Mouse (Mus musculus): Measurements from ENCODE around the gene Ddr1.
"Not testable (repeated sequence)": the region's sequence is repeated elsewhere in the genome, so short reads cannot be mapped to it uniquely, and the experiment has no call there.

Gene Ddr1

GRCm38 (mm10) chr17:35704621-35705464 is at the start of gene Ddr1:
Gene Ddr1 (minus strand): TSS chr17:35704621.
- DNase-seq: peak; percentile 82

DNA sequence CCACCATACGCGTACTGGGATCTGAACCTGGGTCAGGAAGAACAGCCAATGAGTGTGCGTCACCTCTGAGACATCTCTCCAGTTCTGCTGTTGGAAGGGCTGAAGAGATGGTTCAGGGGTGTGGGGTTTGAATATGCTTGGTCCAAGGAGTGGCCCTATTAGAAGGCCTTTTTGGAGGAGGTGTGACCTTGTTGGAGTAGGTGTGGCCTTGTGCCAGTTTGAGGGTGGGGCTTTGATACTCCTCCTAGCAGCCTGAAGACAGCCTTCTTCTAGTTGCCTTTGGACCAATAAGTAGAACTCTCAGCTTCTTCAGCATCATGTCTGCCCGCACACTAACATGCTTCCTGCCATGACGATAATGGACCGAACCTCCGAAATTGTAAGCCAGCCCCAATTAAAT is 49.2 kb upstream of the Ddr1 start:
- DNase-seq: no peak

DNA sequence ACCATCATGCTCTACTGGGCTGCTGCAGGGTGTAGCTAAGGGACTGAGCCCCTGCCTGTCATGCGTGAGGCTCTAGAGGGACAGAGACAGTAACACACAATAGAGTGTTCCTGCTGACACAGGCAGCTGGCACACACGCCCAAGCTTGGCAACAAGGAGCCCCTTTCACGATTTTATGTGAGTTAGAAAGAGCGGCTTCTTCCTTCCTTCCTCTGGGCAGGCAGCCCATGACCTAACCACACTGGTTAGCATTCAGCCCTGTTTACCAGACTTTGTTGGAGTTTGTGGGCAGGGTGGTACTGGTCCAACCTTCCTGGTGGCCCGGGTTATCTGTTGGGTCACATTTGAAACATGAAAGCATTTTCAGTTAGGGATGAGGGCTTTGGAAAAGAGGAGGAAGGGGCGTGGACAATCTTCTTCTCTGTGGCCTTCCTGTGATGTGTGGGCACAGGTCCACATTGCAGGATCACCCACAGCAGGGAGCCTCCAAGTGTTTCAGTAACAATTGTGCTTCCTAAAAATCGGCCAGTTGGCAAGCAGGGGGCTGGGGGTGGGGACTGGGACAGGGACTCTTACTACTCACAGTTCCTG is 47.9 kb upstream of the Ddr1 start:
- peak; percentile 42 for DNase-seq

GRCm38 (mm10) chr17:35749685-35750084 is 45.3 kb upstream of the Ddr1 start:
- no peak for DNase-seq

DNA sequence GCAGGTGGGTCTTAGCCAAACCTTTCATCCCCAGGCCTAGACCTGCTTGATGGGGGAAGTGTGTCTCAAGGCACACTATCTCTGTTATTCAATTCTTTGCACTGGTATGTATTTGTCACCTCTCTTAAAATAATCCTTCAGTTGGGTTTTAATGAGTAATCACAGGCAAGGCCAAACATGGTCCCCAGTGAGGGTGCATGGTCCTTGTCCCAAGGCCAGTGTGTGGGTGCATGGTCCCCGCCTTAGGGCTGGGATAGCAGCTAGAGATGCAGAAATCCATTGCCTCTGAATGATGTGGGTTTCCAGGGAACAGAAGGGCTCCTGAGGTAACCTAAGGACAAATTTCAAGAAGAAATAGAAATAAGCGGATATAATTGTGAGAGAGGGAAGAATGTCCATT is 39.9 kb upstream of the Ddr1 start:
- no peak for DNase-seq

DNA sequence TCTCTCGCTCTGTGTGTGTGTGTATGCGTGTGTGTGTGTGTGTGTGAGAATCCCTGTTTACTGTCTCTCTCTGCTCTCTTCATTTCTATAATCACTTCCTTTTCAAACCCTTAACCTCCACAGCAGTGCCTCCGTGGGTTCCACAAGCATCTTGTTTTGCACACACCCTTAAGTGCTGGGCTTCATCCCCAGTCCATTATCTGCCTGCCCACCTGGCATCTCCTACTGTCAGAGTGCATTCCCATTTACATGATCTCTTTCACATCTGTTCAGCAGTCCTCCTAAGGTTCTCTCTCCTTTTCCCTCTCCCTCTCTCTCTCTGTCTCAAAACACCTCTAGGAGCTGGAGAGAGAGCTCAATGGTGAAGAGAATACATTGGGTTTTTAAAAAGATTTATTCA is 38.5 kb upstream of the Ddr1 start:
- no peak for DNase-seq

- DNase-seq: no peak
Observed at GRCm38 (mm10) chr17:35741589-35742226, 37.3 kb upstream of the Ddr1 start.

- DNase-seq: no peak
Observed at GRCm38 (mm10) chr17:35740276-35740880, 36.0 kb upstream of the Ddr1 start.

DNA sequence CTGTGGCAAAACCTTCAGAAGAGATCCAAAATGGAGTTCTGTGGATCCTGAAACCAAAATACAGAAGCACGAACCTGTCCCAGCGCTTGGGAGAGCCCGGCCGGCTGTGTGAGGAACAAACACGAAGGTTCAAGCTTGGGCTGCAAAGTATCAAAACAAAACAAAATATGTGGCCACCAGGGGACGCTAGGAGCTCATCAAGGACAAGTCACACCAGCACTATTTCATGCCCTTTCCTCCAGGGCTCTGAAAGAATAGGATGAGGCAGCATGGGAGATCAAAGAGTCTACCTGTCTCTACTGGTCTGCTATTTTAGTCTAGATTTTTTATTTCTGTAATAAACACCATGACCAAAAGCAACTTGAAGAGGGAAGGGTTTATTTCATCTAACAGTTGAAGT is 35.3 kb upstream of the Ddr1 start:
- DNase-seq: peak; percentile 85

DNA sequence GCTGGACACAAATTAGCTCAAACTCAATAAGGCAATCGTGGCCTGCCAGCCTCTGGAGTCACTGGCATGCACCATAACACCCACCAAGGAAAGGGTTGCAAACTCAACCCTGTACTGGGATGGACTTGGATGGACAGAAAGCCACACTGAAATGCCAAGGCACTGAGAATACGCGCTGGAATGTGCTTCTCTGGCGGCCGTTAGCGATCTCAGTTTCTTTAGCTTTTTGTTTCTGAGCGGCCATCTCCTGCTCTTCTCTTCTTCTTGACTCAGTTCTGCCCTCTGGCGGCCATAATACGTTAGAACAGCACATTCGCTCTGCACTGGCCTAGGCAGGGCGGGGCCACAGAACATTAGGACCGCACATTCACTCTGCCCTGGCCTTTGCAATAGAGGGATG is 33.3 kb upstream of the Ddr1 start:
- DNase-seq: peak; percentile 84

GRCm38 (mm10) chr17:35736280-35736960 is 32.0 kb upstream of the Ddr1 start:
- DNase-seq: peak; percentile 73

GRCm38 (mm10) chr17:35734478-35734877 is 30.1 kb upstream of the Ddr1 start:
- DNase-seq: no peak

DNA sequence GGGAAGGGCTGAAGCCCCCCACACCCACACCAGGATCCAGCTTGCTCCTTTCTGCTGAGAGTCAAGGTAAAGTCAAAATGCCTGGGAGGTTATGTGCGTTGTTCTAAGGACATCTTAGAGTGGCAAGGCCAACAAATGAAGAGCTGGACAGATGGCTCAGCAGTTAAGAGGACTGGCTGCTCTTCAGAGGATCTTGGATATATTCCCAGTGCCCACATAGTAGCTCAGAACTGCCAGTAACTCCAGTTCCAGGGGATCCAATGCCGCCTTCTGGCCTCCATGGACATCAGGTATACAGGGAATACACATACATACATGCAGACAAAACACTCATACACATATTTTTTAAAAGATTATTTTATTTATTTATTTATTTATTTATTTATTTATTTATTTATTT is 29.0 kb upstream of the Ddr1 start:
- DNase-seq: no peak

- no peak for DNase-seq
Observed at GRCm38 (mm10) chr17:35731431-35732145, 27.2 kb upstream of the Ddr1 start.

DNA sequence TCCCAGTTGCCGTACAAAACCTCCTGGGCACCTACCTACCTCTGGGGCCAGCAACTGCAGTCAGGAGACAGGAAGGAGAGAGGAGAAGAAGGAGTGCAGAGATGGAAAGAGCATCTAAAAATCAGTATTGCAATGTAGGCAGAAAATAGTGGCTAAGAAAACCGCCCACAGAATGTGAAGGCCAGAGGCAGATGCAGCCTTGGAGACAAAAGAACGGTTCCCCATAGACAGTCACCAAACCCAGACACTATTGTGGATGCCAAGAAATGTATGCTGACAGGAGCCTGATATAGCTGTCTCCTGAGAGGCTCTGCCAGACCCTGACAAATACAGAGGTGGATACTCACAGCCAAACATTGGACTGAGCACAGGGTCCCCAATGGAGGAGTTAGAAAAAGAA is 25.7 kb upstream of the Ddr1 start:
- DNase-seq: not testable (repeated sequence)

DNA sequence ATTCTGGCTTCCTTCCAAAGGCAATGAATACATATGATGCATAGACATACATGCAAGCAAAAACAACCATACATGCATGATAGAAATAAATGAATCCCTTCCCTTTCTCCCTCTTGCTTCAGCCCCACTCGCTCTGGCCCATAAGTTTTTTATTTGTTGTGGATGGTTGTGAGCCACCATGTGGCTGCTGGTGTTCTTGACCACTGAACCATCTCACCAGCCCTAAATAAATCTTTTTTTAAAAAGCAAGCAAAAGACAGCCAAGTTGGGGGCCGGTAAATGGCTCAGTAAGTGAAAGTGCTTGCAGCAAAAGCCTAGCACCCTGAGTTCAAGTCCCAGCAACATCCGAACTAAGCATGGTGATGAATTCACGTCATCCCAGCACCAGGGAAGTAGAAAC is 24.4 kb upstream of the Ddr1 start:
- DNase-seq: no peak

GRCm38 (mm10) chr17:35727471-35728205 is 23.2 kb upstream of the Ddr1 start:
- no peak for DNase-seq

- DNase-seq: no peak
Observed at GRCm38 (mm10) chr17:35727028-35727427, 22.6 kb upstream of the Ddr1 start.

- peak; percentile 98 for DNase-seq
Observed at GRCm38 (mm10) chr17:35725286-35726232, 21.1 kb upstream of the Ddr1 start.

DNA sequence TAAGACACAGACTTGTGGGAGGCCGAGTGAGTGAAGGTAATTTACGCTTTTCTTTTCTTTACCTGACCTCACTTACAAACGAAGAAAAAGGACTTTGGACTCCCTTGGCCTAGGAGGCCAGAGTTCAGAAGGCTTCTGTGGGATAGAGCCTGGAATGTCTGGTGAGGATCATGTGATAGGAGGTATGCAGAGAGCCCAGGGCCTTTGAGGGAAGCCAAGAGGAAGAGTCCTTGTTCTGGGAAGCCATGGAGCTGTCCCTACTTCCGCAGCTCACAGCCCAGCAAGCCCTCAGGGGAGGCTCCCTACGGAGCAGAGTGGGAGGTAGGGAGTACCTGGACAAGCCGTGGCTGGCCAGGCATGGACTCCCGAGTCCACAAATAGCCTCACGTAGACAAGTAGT is 17.3 kb upstream of the Ddr1 start:
- peak; percentile 80 for DNase-seq

Measured in kidney, adult 11 months (tissue).